ENCODE assay signal across 8 mouse cellular contexts in genomic region chr13:47043030-47043680, GRCm38 (mm10). TPM values are rescaled to one million over a fixed set of nuclear protein-coding genes. Genes with fewer than 3 reads are reported as not detected.
DNase-seq lines count a peak whose midpoint lies in the region; ATAC-seq lines count a peak whose summit lies in the region.

Kdm1b (plus strand) TSS chr13:47043499.

- WGBS in heart, embryonic 14.5 days, result 2% methylated on average over 48 of the region's 48 CpGs
- under 1% methylated on average over 48 of the region's 48 CpGs for WGBS in liver, embryonic 13.5 days (ENCODE audit: insufficient replicate concordance)
- WGBS in stomach, embryonic 16.5 days, result under 1% methylated on average over 48 of the region's 48 CpGs

- peak within 1 kb of the TSS; percentile 82 for H3K9ac ChIP-seq in heart, embryonic 14.5 days (ENCODE audit: low read length)
- H3K9ac ChIP-seq in liver, embryonic 13.5 days, result peak within 1 kb of the TSS; percentile 83
- peak within 1 kb of the TSS; percentile 83 for H3K9ac ChIP-seq in stomach, embryonic 16.5 days (ENCODE audit: low read length)

- no peaks in the 10 kb centered on the region for H3K27me3 ChIP-seq in heart, embryonic 14.5 days (ENCODE audit: control insufficient read depth, insufficient read depth, low read length)
- H3K27me3 ChIP-seq in liver, embryonic 13.5 days, result peaks cover 19% of the 10 kb centered on the region
- no peaks in the 10 kb centered on the region for H3K27me3 ChIP-seq in stomach, embryonic 16.5 days (ENCODE audit: control insufficient read depth, insufficient read depth, low read length)

- ATAC-seq in CD4-positive, CD25-positive, alpha-beta regulatory T cell, adult 4 months, result peak; percentile 88
- ATAC-seq in heart, embryonic 14.5 days (ENCODE audit: insufficient number of reproducible peaks, insufficient read depth, low FRiP score, low read depth), result peak; percentile 99
- peak; percentile 95 for ATAC-seq in liver, embryonic 13.5 days (ENCODE audit: low read depth)
- peak; percentile 99 for ATAC-seq in stomach, embryonic 16.5 days (ENCODE audit: insufficient read depth, low FRiP score)

- peak; percentile 92 for DNase-seq in c-Kit-negative CD71-positive TER-119-positive erythroid progenitor cells, embryonic 14.5 days (ENCODE audit: low read depth, low spot score)
- DNase-seq in fibroblast of lung, adult 2 months (ENCODE audit: low read depth), result peak; percentile 95
- peak; percentile 99 for DNase-seq in kidney, postnatal 14 days
- DNase-seq in liver, embryonic 13.5 days, result peak; percentile 98
- DNase-seq in neural tube, embryonic 10.5 days (ENCODE audit: extremely low spot score, low spot score), result peak; percentile 99

- no peaks in the 10 kb centered on the region for H3K9me3 ChIP-seq in heart, embryonic 14.5 days (ENCODE audit: control insufficient read depth, low read length)
- no peaks in the 10 kb centered on the region for H3K9me3 ChIP-seq in liver, embryonic 13.5 days (replicated peaks)
- no peaks in the 10 kb centered on the region for H3K9me3 ChIP-seq in stomach, embryonic 16.5 days (replicated peaks; ENCODE audit: control insufficient read depth, low read length)

- peaks cover 8% of the 10 kb centered on the region in 2 experiments; a peak in 3 of 4 replicates for H3K4me1 ChIP-seq in heart, embryonic 14.5 days (ENCODE audit: control insufficient read depth in 2 of 2, insufficient read depth in 2 of 2, low read length in 2 of 2)
- H3K4me1 ChIP-seq in liver, embryonic 13.5 days (replicated peaks), result peaks cover 30% of the 10 kb centered on the region
- peaks cover 7% of the 10 kb centered on the region; the same call in 1 of the 2 replicates for H3K4me1 ChIP-seq in stomach, embryonic 16.5 days (ENCODE audit: control insufficient read depth, insufficient read depth, low read length)

- peak within 1 kb of the TSS; percentile 74 for H3K4me2 ChIP-seq in heart, embryonic 14.5 days (ENCODE audit: low read length)
- peak within 1 kb of the TSS; percentile 93 for H3K4me2 ChIP-seq in liver, embryonic 13.5 days
- H3K4me2 ChIP-seq in stomach, embryonic 16.5 days (ENCODE audit: low read depth, low read length), result peak within 1 kb of the TSS; percentile 98

- H3K27ac ChIP-seq in heart, embryonic 14.5 days (replicated peaks in 1 of 2; ENCODE audit: control insufficient read depth in 1 of 2, insufficient read depth in 1 of 2, low read depth in 2 of 2, low read length in 2 of 2), result peak within 1 kb of the TSS; percentile 34 to 45
- peak within 1 kb of the TSS; percentile 15; the same call in 1 of the 2 replicates for H3K27ac ChIP-seq in liver, embryonic 13.5 days
- H3K27ac ChIP-seq in stomach, embryonic 16.5 days (ENCODE audit: low read length), result peak within 1 kb of the TSS; percentile 61

- H3K36me3 ChIP-seq in heart, embryonic 14.5 days (ENCODE audit: control insufficient read depth, insufficient read depth, low read length), result no peaks in the 10 kb centered on the region
- H3K36me3 ChIP-seq in liver, embryonic 13.5 days, result no peaks in the 10 kb centered on the region
- no peaks in the 10 kb centered on the region for H3K36me3 ChIP-seq in stomach, embryonic 16.5 days (ENCODE audit: control insufficient read depth, insufficient read depth, low read length)

- peak within 1 kb of the TSS; percentile 80 to 87 for H3K4me3 ChIP-seq in heart, embryonic 14.5 days (ENCODE audit: control insufficient read depth in 1 of 2, insufficient read depth in 1 of 2, low read depth in 1 of 2, low read length in 2 of 2)
- peak within 1 kb of the TSS; percentile 77 for H3K4me3 ChIP-seq in liver, embryonic 13.5 days (replicated peaks)
- peak within 1 kb of the TSS; percentile 73 for H3K4me3 ChIP-seq in stomach, embryonic 16.5 days (replicated peaks; ENCODE audit: low read length)

RNA-seq across cellular contexts. Expression of gene Kdm1b, which starts in this region (rescaled TPM):
- 10 to 100 TPM; 18.3 to 31.2 TPM for polyA plus RNA-seq in CD4-positive, CD25-positive, alpha-beta regulatory T cell, adult 4 months (2017; shearing (Covaris generic))
- 7.5 and 8.0 TPM in 2 replicates for polyA plus RNA-seq in heart, embryonic 14.5 days (2014; fragmentation: Nextera tagmentation; extraction: Ambion mirVana)
- polyA plus RNA-seq in liver, embryonic 13.5 days (2015; fragmentation: Nextera tagmentation; extraction: Ambion mirVana), result 3.0 and 4.6 TPM in 2 replicates
- polyA plus RNA-seq in stomach, embryonic 16.5 days (2015; fragmentation: Nextera tagmentation; extraction: Ambion mirVana), result 16.4 and 17.1 TPM in 2 replicates

Comparison
In these comparisons a context has a peak if more than half of its experiments do, and no peak if none do; other contexts are left out.
1. Peak in every context shown above with its lines: DNase-seq, ATAC-seq, H3K4me3 ChIP-seq and H3K27ac ChIP-seq.